Mouse (Mus musculus): ENCODE measurements around the gene Grm1. TPM values are rescaled to one million over a fixed set of nuclear protein-coding genes. Genes with fewer than 3 reads are reported as not detected.

Gene Grm1
- polyA plus RNA-seq, 1 experiment = 1.2 TPM

GRCm38 (mm10) chr10:10864759-10865158, 217.4 kb downstream of the Grm1 start:
- no peak for DNase-seq
- no peaks in the 10 kb centered on the region for H3K27me3 ChIP-seq (ENCODE audit: control insufficient read depth, insufficient read depth, low read length)
- no peaks in the 10 kb centered on the region for H3K36me3 ChIP-seq (ENCODE audit: control insufficient read depth, insufficient read depth, low read length)
- no peak overlapping the region for H3K4me3 ChIP-seq (ENCODE audit: control insufficient read depth, insufficient read depth, low read length)
- no peak overlapping the region for H3K27ac ChIP-seq (ENCODE audit: control insufficient read depth, insufficient read depth, low read length)
- H3K4me1 ChIP-seq (replicated peaks; ENCODE audit: control insufficient read depth, insufficient read depth, low read length) = no peaks in the 10 kb centered on the region
- no peak for TF ChIP-seq POLR2A (IDR thresholded peaks at IDR 0.05; ENCODE audit: control insufficient read depth, extremely low read depth, insufficient read depth, low read length, poor library complexity)
- 74% methylated on average over 5 of the region's 5 CpGs for WGBS

GRCm38 (mm10) chr10:10847376-10848286, 234.5 kb downstream of the Grm1 start:
- Histone ChIP-seq H3K4me3 (ENCODE audit: control insufficient read depth, insufficient read depth, low read length) (no peak overlapping the region), H3K36me3 (ENCODE audit: control insufficient read depth, insufficient read depth, low read length) (no peaks in the 10 kb centered on the region), H3K27ac (ENCODE audit: control insufficient read depth, insufficient read depth, low read length) (no peak overlapping the region), H3K4me1 (replicated peaks; ENCODE audit: control insufficient read depth, insufficient read depth, low read length) (no peaks in the 10 kb centered on the region), H3K27me3 (ENCODE audit: control insufficient read depth, insufficient read depth, low read length) (no peaks in the 10 kb centered on the region)
- TF ChIP-seq CTCF (IDR thresholded peaks at IDR 0.05; ENCODE audit: borderline replicate concordance, control insufficient read depth, extremely low read depth, insufficient read depth, low read length, poor library complexity) (no peak), POLR2A (IDR thresholded peaks at IDR 0.05; ENCODE audit: control insufficient read depth, extremely low read depth, insufficient read depth, low read length, poor library complexity) (no peak)
- WGBS = 91% methylated on average over 7 of the region's 7 CpGs
- DNase-seq = no peak

- Histone ChIP-seq H3K36me3 (ENCODE audit: control insufficient read depth, insufficient read depth, low read length) (no peaks in the 10 kb centered on the region), H3K27ac (ENCODE audit: control insufficient read depth, insufficient read depth, low read length) (no peak overlapping the region), H3K4me3 (ENCODE audit: control insufficient read depth, insufficient read depth, low read length) (no peak overlapping the region), H3K4me1 (replicated peaks; ENCODE audit: control insufficient read depth, insufficient read depth, low read length) (no peaks in the 10 kb centered on the region), H3K27me3 (ENCODE audit: control insufficient read depth, insufficient read depth, low read length) (no peaks in the 10 kb centered on the region)
- 80% methylated on average over 5 of the region's 5 CpGs for WGBS
- TF ChIP-seq CTCF (IDR thresholded peaks at IDR 0.05; ENCODE audit: borderline replicate concordance, control insufficient read depth, extremely low read depth, insufficient read depth, low read length, poor library complexity) = no peak
- TF ChIP-seq POLR2A (IDR thresholded peaks at IDR 0.05; ENCODE audit: control insufficient read depth, extremely low read depth, insufficient read depth, low read length, poor library complexity) = no peak
- no peak for DNase-seq
Measured at GRCm38 (mm10) chr10:10845059-10845685, 237.0 kb downstream of the Grm1 start.

- no peaks in the 10 kb centered on the region for H3K36me3 ChIP-seq (ENCODE audit: control insufficient read depth, insufficient read depth, low read length)
- H3K4me1 ChIP-seq (replicated peaks; ENCODE audit: control insufficient read depth, insufficient read depth, low read length) = no peaks in the 10 kb centered on the region
- H3K27ac ChIP-seq (ENCODE audit: control insufficient read depth, insufficient read depth, low read length) = no peak overlapping the region
- no peak for DNase-seq
- no peak overlapping the region for H3K4me3 ChIP-seq (ENCODE audit: control insufficient read depth, insufficient read depth, low read length)
- TF ChIP-seq POLR2A (IDR thresholded peaks at IDR 0.05; ENCODE audit: control insufficient read depth, extremely low read depth, insufficient read depth, low read length, poor library complexity) (no peak), CTCF (IDR thresholded peaks at IDR 0.05; ENCODE audit: borderline replicate concordance, control insufficient read depth, extremely low read depth, insufficient read depth, low read length, poor library complexity) (no peak)
- H3K27me3 ChIP-seq (ENCODE audit: control insufficient read depth, insufficient read depth, low read length) = no peaks in the 10 kb centered on the region
Measured at GRCm38 (mm10) chr10:10835406-10835805, 246.8 kb downstream of the Grm1 start.

GRCm38 (mm10) chr10:10834828-10835227, 247.3 kb downstream of the Grm1 start:
- DNase-seq = no peak
- TF ChIP-seq POLR2A (IDR thresholded peaks at IDR 0.05; ENCODE audit: control insufficient read depth, extremely low read depth, insufficient read depth, low read length, poor library complexity) (no peak), CTCF (IDR thresholded peaks at IDR 0.05; ENCODE audit: borderline replicate concordance, control insufficient read depth, extremely low read depth, insufficient read depth, low read length, poor library complexity) (no peak)
- Histone ChIP-seq H3K27me3 (ENCODE audit: control insufficient read depth, insufficient read depth, low read length) (no peaks in the 10 kb centered on the region), H3K4me1 (replicated peaks; ENCODE audit: control insufficient read depth, insufficient read depth, low read length) (no peaks in the 10 kb centered on the region), H3K27ac (ENCODE audit: control insufficient read depth, insufficient read depth, low read length) (no peak overlapping the region), H3K4me3 (ENCODE audit: control insufficient read depth, insufficient read depth, low read length) (no peak overlapping the region), H3K36me3 (ENCODE audit: control insufficient read depth, insufficient read depth, low read length) (no peaks in the 10 kb centered on the region)
- 91% methylated on average over 3 of the region's 3 CpGs for WGBS

GRCm38 (mm10) chr10:10831141-10831540, 251.0 kb downstream of the Grm1 start:
- TF ChIP-seq POLR2A (IDR thresholded peaks at IDR 0.05; ENCODE audit: control insufficient read depth, extremely low read depth, insufficient read depth, low read length, poor library complexity) (no peak), CTCF (IDR thresholded peaks at IDR 0.05; ENCODE audit: borderline replicate concordance, control insufficient read depth, extremely low read depth, insufficient read depth, low read length, poor library complexity) (no peak)

More at GRCm38 (mm10) chr10:10831141-10831540, 251.0 kb downstream of the Grm1 start:
- Histone ChIP-seq H3K4me3 (ENCODE audit: control insufficient read depth, insufficient read depth, low read length) (no peak overlapping the region), H3K4me1 (replicated peaks; ENCODE audit: control insufficient read depth, insufficient read depth, low read length) (no peaks in the 10 kb centered on the region), H3K36me3 (ENCODE audit: control insufficient read depth, insufficient read depth, low read length) (no peaks in the 10 kb centered on the region), H3K27ac (ENCODE audit: control insufficient read depth, insufficient read depth, low read length) (no peak overlapping the region), H3K27me3 (ENCODE audit: control insufficient read depth, insufficient read depth, low read length) (no peaks in the 10 kb centered on the region)
- no peak for DNase-seq
- 89% methylated on average over 1 of the region's 1 CpGs for WGBS
